ENCODE assay signal across 8 mouse cellular contexts in the genomic region with DNA sequence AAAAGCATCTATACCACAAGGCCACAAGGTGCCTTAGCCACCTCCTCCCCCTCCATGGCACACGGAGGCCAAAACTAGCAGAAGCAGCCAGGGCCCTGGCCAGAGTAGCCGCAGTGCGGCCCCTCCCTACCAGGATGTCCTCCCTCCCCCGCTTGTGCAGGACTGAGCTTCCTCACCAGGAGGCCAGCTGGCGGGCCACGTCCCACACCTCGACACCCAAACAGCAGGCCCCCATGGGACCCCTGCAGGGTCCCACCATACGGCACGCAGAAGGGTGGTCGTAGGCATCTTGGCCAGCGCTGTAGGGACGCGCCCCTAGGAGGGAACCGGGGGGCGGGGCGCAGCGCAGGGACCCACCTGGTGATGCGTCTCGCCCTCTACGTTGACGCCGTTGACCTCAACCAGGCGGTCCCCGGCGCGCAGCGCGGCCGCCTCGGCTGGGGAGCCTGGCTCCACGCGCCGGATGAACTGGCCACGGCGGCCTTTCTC. TPM values are rescaled to one million over a fixed set of nuclear protein-coding genes. Genes with fewer than 3 reads are reported as not detected.
DNase-seq lines count a peak whose midpoint lies in the region; ATAC-seq and TF ChIP-seq lines count a peak whose summit lies in the region.

No protein-coding gene starts in this region.

- peaks cover 10% of the 10 kb centered on the region; the same call in 1 of the 2 replicates for H3K79me2 ChIP-seq in liver, adult 2 months (ENCODE audit: control insufficient read depth, insufficient read depth, low read length)
- H3K79me2 ChIP-seq in myocyte (ENCODE audit: control insufficient read depth, insufficient read depth): no peaks in the 10 kb centered on the region

- WGBS in embryonic facial prominence, embryonic 15.5 days: under 1% methylated on average over 35 of the region's 35 CpGs
- WGBS in hindbrain, embryonic 12.5 days: 1% methylated on average over 35 of the region's 35 CpGs
- WGBS in liver, adult 2 months: 2% methylated on average over 35 of the region's 35 CpGs

- TF ChIP-seq CTCF in liver, adult 2 months (IDR thresholded peaks at IDR 0.05; ENCODE audit: low read depth, low read length): no peak

- ATAC-seq in embryonic facial prominence, embryonic 15.5 days (ENCODE audit: insufficient number of reproducible peaks, low FRiP score, low TSS enrichment, low read depth): peak; percentile 11; the same call in 1 of the 2 replicates
- peak; percentile 43; the same call in 1 of the 2 replicates for ATAC-seq in hindbrain, embryonic 12.5 days (ENCODE audit: low FRiP score)
- ATAC-seq in erythroid progenitor cell, adult 5-6 weeks (replicated peaks; ENCODE audit: low FRiP score, poor library complexity, severe bottlenecking): no peak

- H3K9me3 ChIP-seq in embryonic facial prominence, embryonic 15.5 days (replicated peaks): no peaks in the 10 kb centered on the region
- H3K9me3 ChIP-seq in hindbrain, embryonic 12.5 days (replicated peaks): no peaks in the 10 kb centered on the region

- peak overlapping the region; percentile 91 for H3K4me2 ChIP-seq in embryonic facial prominence, embryonic 15.5 days (replicated peaks)
- H3K4me2 ChIP-seq in hindbrain, embryonic 12.5 days (replicated peaks): peak overlapping the region; percentile 97
- peak overlapping the region; percentile 87 for H3K4me2 ChIP-seq in myocyte (ENCODE audit: low read depth)

- no peak for TF ChIP-seq POLR2A in liver, adult 2 months (IDR thresholded peaks at IDR 0.05; ENCODE audit: extremely low read depth, insufficient read depth, low read length)
- TF ChIP-seq POLR2A in myocyte (IDR thresholded peaks at IDR 0.05; ENCODE audit: insufficient read length, low read depth): no peak

- H3K36me3 ChIP-seq in embryonic facial prominence, embryonic 15.5 days: peaks cover 7% of the 10 kb centered on the region; the same call in 1 of the 2 replicates
- H3K36me3 ChIP-seq in hindbrain, embryonic 12.5 days: no peaks in the 10 kb centered on the region
- no peaks in the 10 kb centered on the region for H3K36me3 ChIP-seq in liver, adult 2 months (ENCODE audit: control insufficient read depth, insufficient read depth, low read length)
- no peaks in the 10 kb centered on the region for H3K36me3 ChIP-seq in myocyte (ENCODE audit: control insufficient read depth, insufficient read depth)

- DNase-seq in gastrocnemius, postnatal 25 days: peak; percentile 68
- DNase-seq in gastrocnemius, adult 8-10 months (ENCODE audit: low spot score in 2 of 2): no peak
- peak; percentile 58 for DNase-seq in Muller cell, postnatal 12 days (ENCODE audit: inconsistent ontology term)
- DNase-seq in liver, adult 2 months (ENCODE audit: extremely low read depth, low read depth, low spot score): no peak

- H3K4me3 ChIP-seq in embryonic facial prominence, embryonic 15.5 days (replicated peaks): peak overlapping the region; percentile 80
- H3K4me3 ChIP-seq in hindbrain, embryonic 12.5 days: peak overlapping the region; percentile 66
- peak overlapping the region; percentile 90 for H3K4me3 ChIP-seq in liver, adult 2 months (ENCODE audit: insufficient read depth, low read depth, low read length)
- peak overlapping the region; percentile 5 for H3K4me3 ChIP-seq in myocyte

- H3K9ac ChIP-seq in embryonic facial prominence, embryonic 15.5 days: peak overlapping the region; percentile 85
- peak overlapping the region; percentile 84 for H3K9ac ChIP-seq in hindbrain, embryonic 12.5 days
- H3K9ac ChIP-seq in liver, adult 2 months (ENCODE audit: low read depth, low read length): peak overlapping the region; percentile 97

- H3K27ac ChIP-seq in embryonic facial prominence, embryonic 15.5 days (replicated peaks): peak overlapping the region; percentile 55
- H3K27ac ChIP-seq in hindbrain, embryonic 12.5 days: peak overlapping the region; percentile 72
- H3K27ac ChIP-seq in liver, adult 2 months (replicated peaks; ENCODE audit: insufficient read depth, low read depth, low read length): peak overlapping the region; percentile 73

- peaks cover 39% of the 10 kb centered on the region for H3K4me1 ChIP-seq in embryonic facial prominence, embryonic 15.5 days
- H3K4me1 ChIP-seq in hindbrain, embryonic 12.5 days: peaks cover 21% of the 10 kb centered on the region
- peaks cover 10% of the 10 kb centered on the region for H3K4me1 ChIP-seq in liver, adult 2 months (ENCODE audit: control insufficient read depth, insufficient read depth, low read length)

- H3K27me3 ChIP-seq in embryonic facial prominence, embryonic 15.5 days: no peaks in the 10 kb centered on the region
- H3K27me3 ChIP-seq in hindbrain, embryonic 12.5 days: peaks cover 44% of the 10 kb centered on the region
- H3K27me3 ChIP-seq in liver, adult 2 months (ENCODE audit: control insufficient read depth, insufficient read depth, low read length): no peaks in the 10 kb centered on the region
- H3K27me3 ChIP-seq in myocyte (ENCODE audit: control insufficient read depth, insufficient read depth, insufficient read length): no peaks in the 10 kb centered on the region

- H3ac ChIP-seq in myocyte (ENCODE audit: control insufficient read depth, insufficient read length): peak overlapping the region; percentile 4

TF ChIP-seq in myocyte, 11 proteins besides CTCF, POLR2A, EP300 and RAD21 (continues in another document):
- no peak for TF ChIP-seq POLR2AphosphoS2 (IDR thresholded peaks at IDR 0.05; ENCODE audit: insufficient read length, low read depth)
- no peak for TF ChIP-seq E2F4 (IDR thresholded peaks at IDR 0.05; ENCODE audit: insufficient read depth)
- TF ChIP-seq MYOD1 (IDR thresholded peaks at IDR 0.05; ENCODE audit: control insufficient read depth in 1 of 3, insufficient read length in 2 of 3, low read depth in 2 of 3): peak in 1 of 3 experiments; percentile 14
- no peak for TF ChIP-seq REST (IDR thresholded peaks at IDR 0.05; ENCODE audit: insufficient read depth, insufficient read length)
- no peak for TF ChIP-seq USF1 (IDR thresholded peaks at IDR 0.05; ENCODE audit: low read depth)
- TF ChIP-seq CEBPB (IDR thresholded peaks at IDR 0.05; ENCODE audit: insufficient read depth, poor library complexity, severe bottlenecking): no peak

RNA-seq across cellular contexts. Expression of a gene that starts 0.5 kb away (rescaled TPM):
- 10 to 100 TPM; 36.6 to 41.8 TPM for total RNA-seq in gastrocnemius, postnatal 25 days (2021)
- total RNA-seq in gastrocnemius, adult 8-10 months (2022): 10 to 100 TPM; 17.8 to 38.4 (median 20.8) TPM
- polyA plus RNA-seq in embryonic facial prominence, embryonic 15.5 days (2015; fragmentation: Nextera tagmentation; extraction: Ambion mirVana): 64.4 and 65.9 TPM in 2 replicates
- 39.2 and 39.6 TPM in 2 replicates for polyA plus RNA-seq in hindbrain, embryonic 12.5 days (2016; fragmentation: Nextera tagmentation; extraction: Ambion mirVana)
- 8.8 and 13.6 TPM in 2 replicates for total RNA-seq in liver, adult 2 months (2014; rRNA removed)
- polyA plus RNA-seq in liver, adult 2 months (2012; rRNA removed): 24.9 and 31.5 TPM in 2 replicates
- 19.1 TPM for polyA plus RNA-seq in myocyte (2012; fragmentation: generic; extraction: Trizol)
- total RNA-seq in erythroid progenitor cell, adult 5-6 weeks (2015; ENCODE audit: low replicate concordance): 0.84 TPM in 1 of 2 replicates, not detected in the other
- not detected in 2 replicates for total RNA-seq in erythroid progenitor cell, adult 5-6 weeks (2017; ENCODE audit: low replicate concordance)

RNA-seq across cellular contexts. Expression of a gene that starts 8.6 kb away (rescaled TPM):
- total RNA-seq in gastrocnemius, postnatal 25 days (2021): not detected
- not detected for total RNA-seq in gastrocnemius, adult 8-10 months (2022)
- polyA plus RNA-seq in embryonic facial prominence, embryonic 15.5 days (2015; fragmentation: Nextera tagmentation; extraction: Ambion mirVana): 0.36 and 0.56 TPM in 2 replicates
- not detected in 2 replicates for polyA plus RNA-seq in hindbrain, embryonic 12.5 days (2016; fragmentation: Nextera tagmentation; extraction: Ambion mirVana)
- not detected in 2 replicates for total RNA-seq in liver, adult 2 months (2014; rRNA removed)
- not detected in 2 replicates for polyA plus RNA-seq in liver, adult 2 months (2012; rRNA removed)
- polyA plus RNA-seq in myocyte (2012; fragmentation: generic; extraction: Trizol): not detected
- total RNA-seq in erythroid progenitor cell, adult 5-6 weeks (2015; ENCODE audit: low replicate concordance): not detected in 2 replicates
- not detected in 2 replicates for total RNA-seq in erythroid progenitor cell, adult 5-6 weeks (2017; ENCODE audit: low replicate concordance)

RNA-seq across cellular contexts. Expression of a gene that starts 17.1 kb away (rescaled TPM):
- 1 to 10 TPM; 2.6 to 4.2 TPM for total RNA-seq in gastrocnemius, postnatal 25 days (2021)
- 1 to 10 TPM; 1.8 to 3.4 (median 2.2) TPM for total RNA-seq in gastrocnemius, adult 8-10 months (2022)
- polyA plus RNA-seq in embryonic facial prominence, embryonic 15.5 days (2015; fragmentation: Nextera tagmentation; extraction: Ambion mirVana): 22.2 and 25.3 TPM in 2 replicates
- polyA plus RNA-seq in hindbrain, embryonic 12.5 days (2016; fragmentation: Nextera tagmentation; extraction: Ambion mirVana): 14.4 and 15.7 TPM in 2 replicates
- total RNA-seq in liver, adult 2 months (2014; rRNA removed): 8.1 and 9.7 TPM in 2 replicates
- 11.3 and 11.5 TPM in 2 replicates for polyA plus RNA-seq in liver, adult 2 months (2012; rRNA removed)
- polyA plus RNA-seq in myocyte (2012; fragmentation: generic; extraction: Trizol): 20.2 TPM
- total RNA-seq in erythroid progenitor cell, adult 5-6 weeks (2015; ENCODE audit: low replicate concordance): not detected in 2 replicates
- 0.39 and 1.1 TPM in 2 replicates for total RNA-seq in erythroid progenitor cell, adult 5-6 weeks (2017; ENCODE audit: low replicate concordance)

RNA-seq across cellular contexts. Expression of a gene that starts 17.2 kb away (rescaled TPM):
- 10 to 100 TPM; 65.8 to 67.8 TPM for total RNA-seq in gastrocnemius, postnatal 25 days (2021)
- total RNA-seq in gastrocnemius, adult 8-10 months (2022): 10 to 100 TPM; 75.8 to 86.4 (median 82.7) TPM
- polyA plus RNA-seq in embryonic facial prominence, embryonic 15.5 days (2015; fragmentation: Nextera tagmentation; extraction: Ambion mirVana): 57.8 and 64.4 TPM in 2 replicates
- 85.5 and 86.2 TPM in 2 replicates for polyA plus RNA-seq in hindbrain, embryonic 12.5 days (2016; fragmentation: Nextera tagmentation; extraction: Ambion mirVana)
- 19.5 and 27.9 TPM in 2 replicates for total RNA-seq in liver, adult 2 months (2014; rRNA removed)
- 63.4 and 79.3 TPM in 2 replicates for polyA plus RNA-seq in liver, adult 2 months (2012; rRNA removed)
- polyA plus RNA-seq in myocyte (2012; fragmentation: generic; extraction: Trizol): 49.5 TPM
- 49.0 and 56.6 TPM in 2 replicates for total RNA-seq in erythroid progenitor cell, adult 5-6 weeks (2015; ENCODE audit: low replicate concordance)
- 13.5 and 28.4 TPM in 2 replicates for total RNA-seq in erythroid progenitor cell, adult 5-6 weeks (2017; ENCODE audit: low replicate concordance)

RNA-seq across cellular contexts. Expression of a gene that starts 19.9 kb away (rescaled TPM):
- total RNA-seq in gastrocnemius, postnatal 25 days (2021): 10 to 100 TPM; 17.7 to 20.2 TPM
- 10 to 100 TPM; 22.4 to 27.6 (median 27.0) TPM for total RNA-seq in gastrocnemius, adult 8-10 months (2022)
- 23.8 and 26.8 TPM in 2 replicates for polyA plus RNA-seq in embryonic facial prominence, embryonic 15.5 days (2015; fragmentation: Nextera tagmentation; extraction: Ambion mirVana)
- polyA plus RNA-seq in hindbrain, embryonic 12.5 days (2016; fragmentation: Nextera tagmentation; extraction: Ambion mirVana): 23.0 and 25.2 TPM in 2 replicates
- total RNA-seq in liver, adult 2 months (2014; rRNA removed): 11.1 and 16.0 TPM in 2 replicates
- 67.8 and 106 TPM in 2 replicates for polyA plus RNA-seq in liver, adult 2 months (2012; rRNA removed)
- polyA plus RNA-seq in myocyte (2012; fragmentation: generic; extraction: Trizol): 49.7 TPM
- 13.4 and 18.4 TPM in 2 replicates for total RNA-seq in erythroid progenitor cell, adult 5-6 weeks (2015; ENCODE audit: low replicate concordance)
- total RNA-seq in erythroid progenitor cell, adult 5-6 weeks (2017; ENCODE audit: low replicate concordance): 9.2 and 12.0 TPM in 2 replicates

Comparison
In these comparisons a context has a peak if more than half of its experiments do, and no peak if none do; other contexts are left out.
1. DNase-seq: peak in gastrocnemius, postnatal 25 days (single experiment) and Muller cell, postnatal 12 days (single experiment); none in gastrocnemius, adult 8-10 months (0 of 2) and liver, adult 2 months (single experiment).
2. H3K4me3 ChIP-seq: peak in every context shown above with its lines; median percentile 90 in liver, adult 2 months; 80 in embryonic facial prominence, embryonic 15.5 days; 66 in hindbrain, embryonic 12.5 days; 5 in myocyte.
3. Peak in every context shown above with its lines, with median percentiles within 50 percentile points of each other: H3K27ac ChIP-seq, H3K4me2 ChIP-seq and H3K9ac ChIP-seq.